Mouse (Mus musculus) adrenal gland, postnatal 10 days (tissue): ENCODE measurements around the gene Brinp2. TPM values are rescaled to one million over a fixed set of nuclear protein-coding genes. Genes with fewer than 3 reads are reported as not detected.

Experiments
- DNase-seq: peaks from one replicate; pipeline ENCODE4 v3.0.0; 2021; ENCODE audit warnings: mixed read lengths
- long read RNA-seq, 2 experiments: library from polyadenylated mRNA; stranded (forward); transcript quantifications; one replicate each; pipeline ENCODE4 v2.0.0; 2021
- total RNA-seq, 2 experiments: library from RNA; stranded (reverse); gene quantifications; 2 replicates each; pipeline ENCODE4 v1.2.3; 2021

Brinp2 gene
- 1 to 10 TPM; 1.8 to 4.1 TPM for total RNA-seq
- long read RNA-seq, experiment 1, full-length matches to known transcripts: 3 of 4 reads
- long read RNA-seq, experiment 1, partial matches to known transcripts: 0 of 4 reads
- long read RNA-seq, experiment 1, other reads (novel, unspliced or antisense): 1 of 4 reads
- long read RNA-seq, experiment 2, full-length matches to known transcripts: 4 of 6 reads
- long read RNA-seq, experiment 2, partial matches to known transcripts: 1 of 6 reads
- long read RNA-seq, experiment 2, other reads (novel, unspliced or antisense): 1 of 6 reads

DNA sequence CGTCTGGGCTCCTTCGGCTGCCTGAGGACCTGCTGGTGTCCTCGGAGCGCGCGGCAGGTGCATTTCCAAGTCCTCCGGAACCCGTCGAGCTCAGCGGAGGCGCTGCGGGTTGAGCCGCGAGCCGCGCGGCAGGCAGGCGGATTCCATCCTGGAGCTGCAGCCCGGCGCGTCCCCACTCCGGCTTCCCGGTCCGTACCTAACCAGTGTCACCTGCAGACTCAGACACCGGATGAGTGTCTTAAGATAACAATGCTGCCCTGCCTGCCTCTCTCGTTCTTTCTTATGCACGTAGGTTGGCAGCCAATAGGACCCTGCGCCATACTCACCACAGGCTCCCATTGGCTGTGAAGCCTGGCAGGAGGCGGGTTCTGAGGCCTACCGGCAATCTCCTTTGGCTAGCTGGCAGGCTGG is at the start of gene Brinp2:
Gene Brinp2 (minus strand): TSS at position 276 of the 411 bp plus-strand sequence.
- peak; percentile 88 for DNase-seq

DNA sequence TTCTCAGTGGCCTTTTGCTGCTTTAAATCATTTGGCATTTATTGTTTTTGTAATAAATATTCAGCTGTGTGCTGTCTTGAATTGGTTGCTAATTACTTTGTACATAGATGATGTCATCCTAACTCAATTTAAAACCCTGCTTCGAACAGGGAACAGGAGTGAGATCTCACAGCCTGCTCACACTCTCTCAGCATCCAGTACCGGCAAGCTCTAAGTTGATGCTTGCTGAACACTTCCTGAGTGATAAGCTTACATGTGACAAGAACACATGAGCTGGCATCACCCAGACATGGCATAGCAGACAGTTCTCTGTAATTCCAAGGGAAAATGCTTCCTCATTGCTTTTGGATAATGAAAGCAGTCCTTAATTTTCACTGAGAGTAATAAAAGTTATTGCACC is 44.8 kb upstream of the Brinp2 start:
- no peak for DNase-seq

DNA sequence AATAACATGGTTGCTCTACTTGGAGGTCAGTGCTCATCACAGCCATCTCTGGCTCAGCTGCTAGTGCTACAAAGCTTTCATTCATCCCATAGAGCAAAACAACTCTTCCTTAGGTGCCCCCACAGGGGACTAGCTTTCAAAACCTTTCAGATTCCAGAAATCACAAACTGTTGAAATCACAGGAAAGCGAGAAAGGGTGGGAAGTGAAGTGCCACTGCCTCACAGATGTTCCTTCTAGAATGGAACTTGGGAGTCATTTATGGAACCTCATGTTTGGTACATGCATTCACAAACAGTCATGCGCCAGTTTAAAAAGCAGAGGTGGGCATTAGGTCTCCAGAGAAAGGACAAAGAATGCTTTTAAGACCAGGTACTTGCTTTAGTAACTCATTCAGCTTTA is 40.9 kb upstream of the Brinp2 start:
- DNase-seq: no peak

DNA sequence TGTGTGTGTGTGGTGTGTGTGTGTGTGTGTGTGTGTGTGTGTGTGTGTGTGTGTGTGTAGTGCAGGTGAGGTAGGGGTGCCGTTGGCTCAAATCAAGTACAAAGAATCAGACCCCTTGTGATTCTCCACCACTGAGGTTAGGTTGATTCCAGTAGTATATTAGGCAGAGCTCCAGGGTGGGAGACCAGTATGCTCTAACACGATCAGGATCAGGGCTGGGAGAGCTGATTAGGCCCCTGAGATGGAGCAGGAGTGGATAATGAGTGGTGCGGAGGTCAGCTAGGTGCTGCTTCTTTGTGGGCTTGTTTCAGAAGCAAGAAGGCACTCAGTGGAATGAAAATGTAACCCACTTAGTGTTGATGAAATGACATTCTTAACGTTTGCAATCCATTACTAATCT is 34.6 kb upstream of the Brinp2 start:
- DNase-seq: no peak

DNA sequence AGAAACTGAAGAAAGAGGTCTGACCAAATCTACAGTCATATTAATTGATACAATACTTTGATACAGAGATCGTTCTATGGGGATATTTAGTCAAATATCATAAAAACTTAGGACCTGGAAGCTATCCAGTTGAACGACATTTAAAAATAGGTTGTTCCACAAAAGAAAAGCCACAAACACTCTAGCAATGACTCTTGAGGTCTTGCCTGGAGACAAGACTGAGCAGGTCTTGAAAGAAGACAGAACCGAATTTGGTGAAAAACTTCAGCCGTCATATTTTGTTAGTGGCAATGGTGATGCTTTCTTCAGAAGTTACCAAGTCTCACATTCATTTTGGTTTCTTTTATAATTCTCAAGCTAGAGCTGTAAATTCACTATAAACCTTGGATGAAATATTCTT is 32.9 kb upstream of the Brinp2 start:
- DNase-seq: no peak

DNA sequence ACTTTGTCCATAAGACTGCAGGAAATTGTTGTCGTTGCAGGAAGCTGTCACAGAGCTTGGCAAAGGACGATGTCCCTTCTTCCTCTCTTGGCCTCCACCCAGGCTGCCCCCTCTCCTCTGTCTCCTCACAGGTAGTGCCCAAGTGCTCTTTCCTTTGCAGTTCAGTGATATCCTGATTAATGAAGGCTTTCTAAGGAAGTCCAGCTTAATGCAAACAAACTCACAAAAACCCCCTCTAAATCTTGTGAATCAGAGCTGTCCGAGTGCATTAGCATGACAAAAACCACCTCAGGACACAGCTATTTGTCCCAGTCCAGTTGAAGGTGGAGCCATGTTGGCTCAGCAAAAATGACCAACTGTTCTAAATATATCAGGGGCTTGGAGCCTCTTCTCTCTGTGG is 30.7 kb upstream of the Brinp2 start:
- no peak for DNase-seq

DNA sequence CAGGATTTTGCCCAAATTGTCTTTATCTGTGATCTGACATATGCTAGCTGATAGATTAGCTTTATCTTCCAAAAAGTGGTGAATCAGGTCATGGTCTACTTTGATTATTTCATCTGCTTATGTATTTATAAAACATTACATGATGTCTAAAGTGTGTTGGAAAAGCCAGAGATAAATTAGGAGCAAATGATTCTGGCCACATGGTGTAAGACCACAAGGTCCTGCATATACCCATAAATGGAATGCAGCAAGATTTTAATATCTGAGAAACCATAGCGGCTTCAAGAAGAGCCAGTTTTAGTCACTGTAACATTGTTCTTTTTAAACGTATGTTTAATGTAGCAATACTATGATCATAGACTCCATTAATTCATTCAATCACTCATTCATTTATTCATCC is 29.2 kb upstream of the Brinp2 start:
- DNase-seq: no peak

DNA sequence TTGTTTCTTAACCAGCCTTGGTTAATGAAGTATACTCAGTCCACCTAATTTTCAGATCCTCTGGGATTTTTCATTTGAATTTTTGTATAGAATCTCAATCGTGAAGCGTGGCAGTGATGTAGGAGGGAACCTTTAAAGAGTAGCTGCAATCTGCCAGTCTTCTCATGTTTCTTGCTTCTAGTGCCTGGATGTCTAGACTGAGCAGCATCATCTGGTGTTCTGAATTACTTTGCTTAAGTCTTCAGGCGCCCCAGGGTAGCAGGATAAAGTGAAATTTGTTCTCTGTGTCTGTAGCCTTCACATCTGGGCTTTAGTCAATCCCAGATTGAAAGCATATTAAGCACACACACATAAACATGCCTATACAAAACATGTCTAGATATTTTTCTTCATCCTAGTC is 27.1 kb upstream of the Brinp2 start:
- no peak for DNase-seq

DNA sequence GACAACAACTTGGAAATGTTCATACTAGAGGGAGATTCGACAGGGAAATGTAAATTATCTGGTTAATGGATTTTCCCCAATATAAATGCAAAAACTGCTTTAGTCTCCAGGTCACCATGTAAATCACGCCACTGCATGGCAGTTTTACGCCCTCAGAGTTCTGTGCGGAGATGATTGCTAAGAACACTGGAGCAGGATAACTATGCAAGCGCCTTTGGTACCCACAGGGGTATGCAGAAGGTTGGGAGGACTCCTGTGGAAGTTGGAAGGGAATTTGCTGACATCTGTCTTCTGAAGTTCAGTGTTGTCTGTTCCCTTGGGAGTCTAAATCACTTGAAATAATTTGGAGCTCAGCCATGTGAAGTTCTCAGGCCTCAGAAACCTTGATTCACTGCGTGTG is 26.2 kb upstream of the Brinp2 start:
- DNase-seq: no peak

DNA sequence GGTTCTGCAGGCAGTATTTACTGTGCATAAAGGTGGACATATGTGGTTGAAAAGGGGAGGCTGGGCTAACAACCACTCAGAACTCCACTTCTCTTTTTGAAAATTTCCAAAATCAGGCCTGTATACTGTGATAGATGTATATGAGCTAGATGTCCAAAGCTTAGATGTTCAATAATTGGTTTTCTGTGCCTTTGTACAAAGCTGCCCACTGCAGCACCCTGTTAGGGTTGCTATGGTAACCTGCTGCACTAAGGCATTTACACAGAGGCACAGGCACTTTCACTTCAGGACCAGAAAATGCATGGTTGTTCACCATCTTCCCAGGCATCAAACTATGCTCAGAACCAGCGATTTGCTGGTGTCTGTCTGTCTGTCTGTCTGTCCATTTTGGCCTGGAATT is 8.3 kb upstream of the Brinp2 start:
- no peak for DNase-seq

DNA sequence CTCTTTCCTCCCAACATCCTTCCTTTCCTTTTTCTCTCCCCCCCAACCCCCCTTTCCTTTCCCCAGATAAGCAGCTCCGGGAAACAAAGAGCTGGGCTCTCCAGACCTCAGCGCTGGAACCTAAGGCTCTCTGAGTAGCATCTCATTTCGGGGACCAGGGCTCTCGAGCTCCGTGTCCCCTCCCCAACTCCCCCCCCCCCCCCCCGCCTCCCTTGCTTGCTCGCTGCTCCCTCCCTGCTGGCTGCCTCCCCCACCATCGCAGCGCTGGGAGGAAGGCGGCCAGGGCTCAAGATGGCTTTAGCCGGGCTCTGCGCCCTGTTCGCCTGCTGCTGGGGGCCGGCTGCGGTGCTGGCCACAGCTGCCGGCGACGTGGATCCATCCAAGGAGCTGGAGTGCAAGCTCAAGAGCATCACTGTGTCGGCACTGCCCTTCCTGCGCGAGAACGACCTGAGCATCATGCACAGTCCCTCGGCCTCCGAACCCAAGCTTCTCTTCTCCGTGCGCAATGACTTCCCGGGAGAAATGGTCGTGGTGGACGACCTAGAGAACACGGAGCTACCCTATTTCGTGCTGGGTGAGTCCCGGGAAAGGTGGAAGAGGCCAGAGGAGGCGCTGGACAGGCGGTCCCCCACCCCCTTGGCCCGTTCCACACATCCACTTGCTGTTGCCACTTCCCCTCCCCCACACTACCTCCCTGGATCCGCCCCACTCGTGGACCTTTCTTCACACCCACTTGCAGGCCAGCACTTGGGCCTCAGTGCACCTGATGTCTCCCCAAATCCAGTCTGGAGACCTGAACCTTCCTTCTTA is 6.4 kb upstream of the Brinp2 start:
- peak; percentile 10 for DNase-seq

DNA sequence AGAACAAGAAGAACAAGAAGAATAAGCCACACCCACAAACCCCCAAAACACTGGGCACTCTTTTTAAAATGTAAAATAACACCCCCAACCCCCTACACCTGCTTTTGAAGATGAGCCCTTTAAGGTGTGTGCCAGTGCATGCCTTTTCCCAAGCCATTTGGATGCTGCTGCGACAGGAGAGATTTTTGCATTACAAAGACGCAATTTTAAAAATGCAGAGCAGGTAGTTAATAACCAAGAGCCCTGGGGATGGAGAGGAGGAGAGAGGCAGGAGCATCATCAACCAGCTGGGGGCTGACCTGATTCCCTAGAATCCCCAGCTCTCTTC is 5.8 kb upstream of the Brinp2 start, which contains the start of gene Astn1:
Gene Astn1 (plus strand): TSS at position 310 of the 328 bp plus-strand sequence.
- no peak for DNase-seq

DNA sequence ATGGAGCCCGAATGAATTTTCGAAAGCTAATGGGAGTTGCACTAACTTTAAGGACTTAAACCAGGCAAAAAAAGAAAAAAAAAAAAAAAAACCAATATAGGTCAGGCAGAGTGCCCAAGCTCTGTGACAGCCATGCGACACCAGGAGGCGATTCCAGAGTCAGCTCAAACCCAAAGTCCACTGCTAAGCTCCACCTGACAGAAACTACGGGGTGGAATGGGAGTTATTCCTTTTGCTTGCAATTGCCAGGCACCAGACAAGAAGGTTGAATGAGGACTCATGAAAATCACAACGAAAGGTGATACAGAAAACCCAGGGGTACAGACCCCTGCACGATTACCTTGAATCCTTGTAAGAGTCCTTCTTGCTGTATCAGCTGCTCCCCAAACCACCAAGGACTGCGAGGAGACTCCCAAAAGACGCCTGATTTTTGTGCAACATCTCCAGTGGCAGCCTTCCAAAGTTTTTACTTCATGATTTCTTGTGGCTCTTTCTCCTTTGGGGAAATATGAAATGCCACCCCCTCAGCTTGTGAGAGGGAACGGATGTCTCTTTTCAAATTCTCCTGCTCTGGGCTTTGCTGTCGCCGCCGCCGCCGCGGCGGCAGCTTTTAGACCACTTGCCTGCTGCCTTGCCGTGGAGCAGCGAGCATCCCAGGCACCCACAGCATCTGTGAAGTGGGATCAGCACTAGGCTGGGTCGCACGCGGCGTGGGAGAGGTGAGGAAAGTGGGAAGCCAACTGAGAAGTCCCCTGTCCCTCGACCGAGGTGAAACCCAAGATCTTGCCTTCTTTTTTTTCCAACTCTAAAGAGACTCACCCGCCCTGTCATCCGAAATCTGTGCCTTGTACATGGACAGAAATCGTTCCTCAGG is 712 bp downstream of the Brinp2 start:
- peak; percentile 27 for DNase-seq

DNA sequence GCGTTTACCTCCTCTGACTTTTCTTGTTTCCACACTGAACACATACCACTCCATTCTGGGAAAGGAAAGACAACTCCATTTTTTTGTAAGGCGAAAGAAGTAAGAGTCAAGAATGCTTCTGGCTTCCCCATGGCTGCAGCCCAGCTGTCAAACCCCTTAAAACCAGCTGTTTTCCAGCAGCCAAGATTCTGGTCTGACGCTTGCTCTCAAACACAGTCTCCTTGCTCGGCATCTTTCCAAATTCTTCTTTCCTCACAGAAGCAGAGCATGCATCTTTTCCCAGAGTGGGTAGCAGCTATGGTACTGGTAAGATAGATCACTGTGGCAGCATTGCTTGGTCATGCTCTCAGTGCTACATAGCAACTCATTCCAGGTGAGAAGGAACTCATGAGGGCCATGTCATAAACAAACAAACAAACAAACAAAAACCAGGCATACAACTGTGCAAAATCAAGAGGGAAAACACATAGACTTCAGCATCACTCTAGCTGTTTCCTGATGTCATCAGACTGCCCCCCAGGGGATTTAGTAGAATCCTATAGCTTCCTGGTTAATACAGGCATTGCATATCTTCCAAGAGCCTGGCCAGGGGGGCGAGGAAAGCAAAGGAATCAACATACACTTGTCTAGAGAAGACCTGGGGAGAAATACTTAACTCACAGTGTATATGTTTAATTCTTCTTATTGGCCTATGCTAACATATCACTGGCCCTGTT is 2.3 kb downstream of the Brinp2 start:
- DNase-seq: no peak

DNA sequence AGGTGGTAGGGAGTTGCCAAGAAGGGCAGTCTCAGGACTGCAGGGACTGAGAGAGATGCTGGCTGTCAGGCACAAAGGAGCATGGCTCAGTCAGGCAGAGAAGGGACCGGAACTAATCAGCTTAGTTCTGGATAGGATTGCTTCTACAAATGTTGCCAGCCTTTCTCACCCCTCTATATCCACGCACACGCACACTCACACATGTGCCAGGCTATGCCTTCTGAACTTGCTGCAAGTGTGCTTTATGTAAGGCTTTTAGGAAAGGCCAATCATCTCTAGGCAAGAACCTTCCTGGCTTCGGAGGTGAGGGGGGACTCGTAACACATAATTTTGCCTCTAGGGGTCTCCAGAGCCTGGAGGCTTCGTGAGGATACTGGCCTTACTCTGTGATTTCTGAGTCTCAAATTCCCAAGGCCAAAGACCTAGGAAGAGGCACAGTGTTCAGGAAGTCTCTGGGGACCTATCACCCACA is 12.8 kb downstream of the Brinp2 start:
- peak; percentile 10 for DNase-seq

DNA sequence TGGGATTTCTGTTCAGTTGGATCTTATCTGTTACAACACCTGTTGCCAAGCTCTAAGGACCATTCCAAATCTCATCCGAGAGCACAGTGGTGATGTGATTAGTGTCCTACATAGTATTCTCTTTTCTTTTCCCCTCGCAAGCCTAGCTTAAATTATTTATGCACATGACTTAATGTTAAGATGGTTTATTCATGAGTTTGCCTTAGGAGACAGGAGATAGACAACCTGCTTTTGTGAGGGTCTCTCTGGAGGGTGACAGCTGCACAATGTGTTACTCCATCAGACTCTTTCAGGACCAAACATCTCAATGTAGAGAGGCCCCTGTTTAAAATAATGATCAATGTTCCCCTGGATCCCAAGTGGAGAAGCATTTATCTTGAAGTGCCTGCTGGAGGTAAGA is 27.3 kb downstream of the Brinp2 start:
- DNase-seq: no peak

DNA sequence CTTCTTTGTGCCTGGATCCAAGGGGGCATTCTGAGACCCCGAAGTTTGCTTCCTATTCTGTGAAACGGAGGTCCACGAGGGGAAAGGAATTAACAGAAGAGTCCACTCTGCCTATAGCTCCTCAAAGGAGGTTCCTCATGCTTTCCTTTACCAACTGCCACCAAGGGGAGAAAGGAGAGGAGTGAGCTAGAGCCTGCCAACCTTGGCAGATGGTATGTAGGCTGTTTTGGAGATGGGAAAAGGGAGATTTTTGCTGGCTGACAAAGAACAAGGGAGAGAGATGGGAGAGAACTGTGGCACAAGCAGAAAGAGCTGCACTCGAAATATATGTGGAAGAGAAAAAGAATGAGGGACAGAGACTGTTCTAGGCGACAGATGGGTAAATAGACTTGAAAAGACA is 28.0 kb downstream of the Brinp2 start:
- no peak for DNase-seq

DNA sequence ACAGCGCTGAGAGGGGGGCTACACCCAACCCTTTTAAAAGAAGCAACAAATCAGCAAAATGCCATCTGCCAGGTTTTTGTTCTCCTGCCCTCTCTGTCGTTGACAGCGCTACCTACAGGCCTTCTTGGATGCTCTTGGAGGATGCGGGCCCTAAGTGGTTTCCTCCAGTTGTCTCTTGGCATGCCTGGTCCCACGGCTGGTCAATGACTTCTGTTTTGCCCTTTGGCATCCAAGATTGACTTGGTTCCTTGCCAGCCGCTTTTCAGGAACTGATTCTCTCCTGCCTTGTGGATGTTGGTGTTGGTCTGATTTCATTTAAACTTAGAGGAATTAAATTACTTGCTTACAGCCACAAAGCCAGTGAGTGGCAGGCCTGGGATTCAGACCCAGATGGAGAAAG is 32.8 kb downstream of the Brinp2 start:
- no peak for DNase-seq

DNA sequence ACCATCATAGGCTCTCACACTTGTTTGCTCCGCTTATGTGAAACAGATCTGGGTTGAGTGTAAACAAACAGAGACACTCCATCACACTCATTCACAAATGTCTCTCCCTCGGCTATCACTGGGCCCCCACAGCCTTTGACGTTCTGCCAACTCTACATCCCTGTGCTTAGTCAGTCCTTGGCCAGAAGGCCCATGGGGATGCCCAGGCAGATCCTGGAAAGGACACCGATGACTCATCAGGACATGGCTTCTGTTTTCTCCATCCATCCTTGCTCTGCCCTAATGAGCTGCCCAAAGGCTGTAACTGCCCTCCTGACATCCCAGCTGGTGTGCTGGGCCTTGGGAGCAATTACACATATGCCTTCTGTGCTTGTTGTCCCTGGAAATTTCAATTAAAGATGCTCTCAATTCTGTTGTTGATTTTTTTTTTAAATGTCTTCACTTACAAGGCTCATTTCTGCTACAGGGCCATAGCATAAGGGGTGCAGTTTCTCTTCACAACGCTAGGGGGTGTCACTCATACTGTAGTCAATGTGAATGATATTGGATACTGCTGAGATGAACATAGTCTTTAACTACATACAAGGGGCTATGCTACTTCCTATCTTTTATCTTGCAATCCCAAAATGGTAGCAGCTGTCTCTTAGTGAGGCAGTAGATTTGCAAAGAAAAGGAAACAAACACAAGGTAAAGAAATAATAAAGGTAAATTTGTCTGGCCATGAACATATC is 45.5 kb downstream of the Brinp2 start:
- peak; percentile 65 for DNase-seq

DNA sequence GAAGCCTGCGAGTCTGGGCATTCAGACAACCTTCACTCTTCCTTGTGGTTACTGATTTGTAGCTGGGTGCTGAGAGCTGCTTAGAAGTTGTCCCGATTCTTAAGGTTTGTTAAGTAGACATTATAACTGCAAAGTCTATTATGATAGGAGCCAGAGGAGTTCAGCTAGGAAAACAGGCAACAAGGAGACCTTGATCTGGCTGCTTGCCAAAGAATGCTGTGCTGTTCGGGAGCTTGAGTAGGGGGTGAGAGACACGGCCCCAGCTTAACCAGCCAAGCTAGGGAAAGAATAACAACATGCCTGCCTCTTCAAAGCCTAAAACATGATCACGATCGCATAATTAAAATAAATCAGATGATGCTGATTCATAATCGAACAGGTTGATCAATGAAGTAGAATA is 59.1 kb downstream of the Brinp2 start:
- DNase-seq: no peak

DNA sequence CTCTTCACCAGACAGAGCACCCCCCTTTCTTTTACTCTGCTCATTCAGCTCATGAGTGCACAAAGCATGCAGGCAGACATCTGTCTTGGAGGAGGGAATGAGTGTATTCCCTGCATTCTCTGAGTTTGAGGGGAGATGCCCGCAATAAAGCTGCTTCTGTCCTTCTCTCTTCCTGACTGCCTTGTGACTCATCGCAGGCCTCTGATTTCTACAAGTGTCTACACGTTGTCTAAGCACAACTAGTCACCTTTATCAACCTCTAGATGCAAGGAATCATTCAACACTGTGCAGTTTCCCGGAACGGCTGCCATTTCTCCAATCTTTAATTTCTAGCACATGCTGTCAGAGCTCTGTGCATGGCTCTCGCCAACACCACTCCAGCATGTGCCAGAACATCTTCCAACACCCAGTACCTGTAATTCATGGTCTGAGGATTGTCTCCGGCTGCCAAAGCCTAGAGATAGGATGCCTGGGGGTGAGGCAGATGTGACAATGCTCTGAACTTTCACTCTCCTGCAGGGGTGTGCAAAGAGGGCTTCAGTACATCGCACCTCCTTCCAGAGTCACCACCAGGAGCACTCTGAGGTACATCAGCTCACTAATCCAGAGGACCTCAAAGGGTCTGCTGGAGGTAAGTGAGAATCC is 59.7 kb downstream of the Brinp2 start:
- DNase-seq: no peak
